Mouse (Mus musculus) spleen, adult 2 months (tissue): ENCODE measurements around the gene Lsmem1.

Source experiments
- CTCF ChIP-seq: fragments of 200-500 bp; IDR thresholded peaks from 2 replicates; pipeline ENCODE4 v1.5.1; 2011; ENCODE audit warnings: mild to moderate bottlenecking, inconsistent platforms; ENCODE audit not compliant: insufficient read depth, insufficient read length, insufficient replicate concordance; ENCODE audit errors: extremely low read depth
- POLR2A ChIP-seq: fragments of 200-500 bp; IDR thresholded peaks from 2 replicates; pipeline ENCODE4 v1.6.1; 2011; ENCODE audit warnings: low read depth, low read length, inconsistent platforms

DNA sequence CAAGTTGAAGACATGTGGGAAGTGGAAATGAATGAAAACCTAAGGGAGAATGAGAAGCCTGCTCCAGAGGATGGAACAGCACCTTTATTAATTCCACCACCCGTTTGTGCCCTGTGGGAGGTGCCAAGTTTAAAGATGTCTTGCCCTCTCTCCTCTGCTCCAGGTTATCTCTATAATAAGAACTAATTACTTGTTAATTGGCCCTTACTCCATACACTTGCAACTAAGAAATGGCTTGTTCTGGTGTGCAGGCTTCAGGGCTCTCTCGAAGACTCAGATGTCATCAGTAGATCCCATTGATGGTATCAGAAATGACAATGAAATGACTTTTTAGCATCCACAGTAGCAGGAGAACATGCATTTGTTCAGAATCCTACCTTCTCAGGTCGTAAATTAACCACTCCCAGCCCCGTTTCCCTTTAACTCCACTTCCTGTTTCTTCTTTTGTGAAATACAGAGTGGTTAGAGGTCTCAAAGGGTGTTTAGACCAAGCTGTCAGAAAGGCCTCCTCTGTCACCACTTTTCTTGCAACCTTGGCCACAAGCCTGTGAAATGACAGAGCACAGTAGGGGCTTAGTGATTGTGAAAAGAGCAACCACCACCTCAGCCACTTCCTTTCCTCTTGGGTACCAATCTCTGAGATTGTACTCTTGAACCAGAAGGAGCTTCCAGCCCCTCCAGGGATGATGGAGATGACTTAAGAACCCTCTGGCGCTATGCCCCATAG, 49.3 kb upstream of the Lsmem1 start, which contains the start of gene Ifrd1:
- TF ChIP-seq CTCF (no peak), POLR2A (no peak)
